Mouse (Mus musculus): ENCODE measurements around the gene Brms1.

Brms1 gene

DNA sequence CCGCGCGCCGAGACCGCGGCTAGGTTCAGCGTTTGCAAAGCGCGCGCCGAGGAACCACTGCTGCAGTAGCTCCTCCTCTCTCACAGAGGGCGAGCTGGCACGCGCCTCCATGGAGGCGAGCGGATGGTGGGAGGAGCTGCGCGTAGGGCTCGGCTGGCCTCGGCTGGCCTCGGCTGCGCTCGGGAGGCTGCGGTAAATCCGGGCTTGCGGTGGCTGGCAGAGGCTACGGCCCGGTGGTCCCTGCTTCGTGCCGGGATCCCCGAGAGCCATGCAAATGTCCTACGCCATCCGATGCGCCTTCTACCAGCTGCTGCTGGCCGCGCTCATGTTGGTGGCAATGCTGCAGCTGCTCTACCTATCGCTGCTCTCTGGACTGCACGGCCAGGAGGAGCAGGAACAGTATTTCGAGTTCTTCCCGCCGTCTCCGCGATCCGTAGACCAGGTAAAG lies 2.4 kb upstream of the Brms1 start, which contains the start of the genes B4gat1 and AC124502.3:
TSS of gene B4gat1 (plus strand) at position 118 of the 448 bp plus-strand sequence.
TSS of gene AC124502.3 (plus strand) at position 183 of the 448 bp plus-strand sequence.
- DNase-seq (ENCODE audit: low spot score in 2 of 2): peak; percentile 85 to 90

GRCm38 (mm10) chr19:5039301-5040114 lies 1.6 kb upstream of the Brms1 start:
- no peak for DNase-seq (ENCODE audit: low spot score in 2 of 2)

- DNase-seq (ENCODE audit: low spot score in 2 of 2): no peak
Measured at GRCm38 (mm10) chr19:5041588-5041987, 434 bp downstream of the Brms1 start.

DNA sequence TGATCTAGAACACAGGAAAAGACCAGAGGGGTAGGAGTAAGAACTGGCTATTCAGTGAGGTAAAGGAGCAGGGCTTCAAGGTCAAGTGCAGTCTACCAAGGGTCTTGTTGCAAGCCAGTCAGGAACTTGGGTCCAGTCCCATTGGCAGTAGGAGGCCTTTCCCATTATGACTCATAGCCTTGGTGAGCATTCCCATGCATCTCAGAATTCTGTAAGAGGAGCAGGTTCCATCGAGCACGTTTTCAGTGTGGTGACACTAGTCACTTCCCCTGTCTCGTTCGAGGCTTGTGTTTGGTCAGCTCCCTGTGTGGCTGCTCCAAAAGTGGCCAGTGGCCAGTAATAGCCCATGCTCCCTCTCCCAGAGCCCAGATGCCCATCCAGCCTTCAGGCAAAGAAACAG lies 4.4 kb downstream of the Brms1 start:
- DNase-seq (ENCODE audit: low spot score in 2 of 2): no peak

GRCm38 (mm10) chr19:5048138-5049056 lies 7.2 kb downstream of the Brms1 start:
- DNase-seq (ENCODE audit: low spot score in 2 of 2): no peak

DNA sequence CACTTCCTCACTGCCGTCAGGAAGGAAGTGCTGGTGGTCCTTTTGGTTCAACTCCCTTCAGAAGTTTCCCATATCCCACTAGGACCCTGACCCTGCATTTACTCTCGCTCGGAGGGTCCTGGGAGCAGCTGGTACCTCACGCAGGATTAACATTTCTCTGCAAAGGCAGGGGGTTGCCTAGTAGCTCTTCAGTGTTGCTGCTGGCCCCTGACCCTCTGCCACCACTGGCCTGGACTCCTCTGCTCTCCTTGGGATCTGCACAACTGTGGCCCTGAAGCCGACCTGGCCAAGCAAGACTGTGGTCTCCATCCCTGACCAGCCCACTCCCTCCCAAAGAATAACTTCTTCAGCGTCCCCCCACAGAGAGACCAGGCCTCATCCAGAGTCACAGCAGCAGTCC lies 8.2 kb downstream of the Brms1 start:
- DNase-seq (ENCODE audit: low spot score in 2 of 2): no peak

GRCm38 (mm10) chr19:5050047-5050905 lies 9.1 kb downstream of the Brms1 start, which contains the start of gene Rin1:
TSS of gene Rin1 (plus strand) at chr19:5050481.
- peak in 1 of 2 experiments; percentile 50 for DNase-seq (ENCODE audit: low spot score in 2 of 2)

DNA sequence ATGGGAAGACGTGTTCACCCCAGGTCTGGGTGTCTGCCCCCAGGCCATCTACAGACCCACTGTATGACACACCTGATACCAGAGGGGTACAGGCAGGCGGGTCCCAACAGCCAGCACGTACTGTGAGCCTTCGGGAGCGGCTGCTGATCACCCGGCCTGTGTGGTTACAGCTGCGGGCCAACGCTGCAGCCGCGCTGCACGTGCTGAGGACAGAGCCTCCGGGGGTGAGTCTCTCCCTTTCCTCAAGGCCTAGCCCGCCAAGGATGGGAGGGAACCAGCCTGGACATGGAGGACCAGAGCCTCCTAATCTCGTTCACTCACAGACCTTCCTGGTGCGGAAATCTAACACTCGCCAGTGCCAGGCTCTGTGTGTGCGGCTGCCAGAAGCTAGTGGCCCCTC lies 9.9 kb downstream of the Brms1 start:
- DNase-seq (ENCODE audit: low spot score in 2 of 2): no peak

DNA sequence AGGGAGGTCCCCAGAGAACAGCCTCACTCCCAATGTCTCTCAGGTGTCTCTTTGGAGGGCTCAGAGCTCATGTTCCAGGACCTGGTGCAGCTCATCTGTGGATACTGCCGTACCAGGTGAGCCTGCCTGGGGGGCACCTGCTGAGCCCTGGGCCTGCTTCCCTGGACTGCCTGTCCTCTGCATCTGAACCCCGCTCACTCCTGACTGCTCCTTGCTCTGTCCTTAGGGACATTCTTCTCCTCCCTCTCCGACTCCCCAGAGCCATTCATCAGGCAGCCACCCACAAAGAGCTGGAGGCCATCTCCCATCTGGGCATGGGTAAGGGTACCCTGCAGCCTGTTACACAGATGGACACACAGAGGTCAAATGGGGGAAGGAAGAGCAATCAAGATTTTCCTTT lies 10.4 kb downstream of the Brms1 start:
- DNase-seq (ENCODE audit: low spot score in 2 of 2): no peak

DNA sequence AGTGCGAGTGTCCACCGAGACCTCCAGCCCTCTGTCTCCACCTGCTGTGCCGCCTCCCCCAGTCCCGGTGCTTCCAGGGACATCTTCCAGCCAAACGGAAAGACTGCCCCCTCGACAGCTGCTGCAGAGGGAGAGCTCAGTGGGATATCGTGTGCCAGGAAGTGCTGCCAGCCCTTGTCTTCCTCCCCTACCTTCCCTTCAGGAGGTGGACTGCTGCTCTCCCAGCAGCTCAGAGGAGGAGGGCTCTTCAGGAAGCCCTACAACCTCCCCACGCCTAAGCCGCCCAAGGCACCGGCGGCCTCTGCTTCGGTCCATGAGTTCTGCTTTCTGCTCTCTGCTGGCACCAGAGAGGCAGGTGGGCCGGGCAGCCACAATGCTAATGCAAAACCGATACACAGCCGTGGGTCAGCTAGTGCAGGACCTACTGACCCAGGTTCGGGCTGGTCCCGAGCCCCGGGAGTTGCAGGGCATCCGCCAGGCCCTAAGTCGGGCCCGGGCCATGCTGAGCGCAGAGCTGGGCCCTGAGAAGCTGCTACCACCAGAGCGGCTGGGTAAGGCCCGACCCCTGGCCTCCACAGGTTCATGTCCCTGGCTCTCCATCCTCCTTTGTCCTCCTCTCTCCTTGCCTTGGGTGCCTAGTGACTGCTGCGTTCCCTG lies 11.1 kb downstream of the Brms1 start:
- DNase-seq (ENCODE audit: low spot score in 2 of 2): no peak

- DNase-seq (ENCODE audit: low spot score in 2 of 2): no peak
Measured at GRCm38 (mm10) chr19:5052853-5053252, 11.7 kb downstream of the Brms1 start.

DNA sequence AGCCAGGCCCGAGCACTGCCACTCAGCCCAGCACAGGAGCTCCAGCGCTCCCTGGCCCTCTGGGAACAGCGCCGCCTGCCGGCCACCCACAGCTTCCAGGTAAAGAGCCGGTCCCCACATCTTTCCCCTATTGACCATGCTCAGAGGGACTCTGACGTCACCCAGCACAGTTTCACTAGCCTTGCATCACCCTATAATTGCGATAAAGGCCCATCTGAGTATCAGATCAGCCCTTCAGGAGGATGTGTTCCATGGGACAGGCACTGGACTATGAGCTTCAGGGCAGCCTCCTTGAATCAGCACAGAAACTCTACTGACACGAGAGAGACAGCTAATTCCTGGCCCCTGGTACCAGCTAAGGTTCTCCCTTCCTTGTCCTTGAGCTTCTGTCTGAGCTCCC lies 12.8 kb downstream of the Brms1 start:
- DNase-seq (ENCODE audit: low spot score in 2 of 2): no peak

DNA sequence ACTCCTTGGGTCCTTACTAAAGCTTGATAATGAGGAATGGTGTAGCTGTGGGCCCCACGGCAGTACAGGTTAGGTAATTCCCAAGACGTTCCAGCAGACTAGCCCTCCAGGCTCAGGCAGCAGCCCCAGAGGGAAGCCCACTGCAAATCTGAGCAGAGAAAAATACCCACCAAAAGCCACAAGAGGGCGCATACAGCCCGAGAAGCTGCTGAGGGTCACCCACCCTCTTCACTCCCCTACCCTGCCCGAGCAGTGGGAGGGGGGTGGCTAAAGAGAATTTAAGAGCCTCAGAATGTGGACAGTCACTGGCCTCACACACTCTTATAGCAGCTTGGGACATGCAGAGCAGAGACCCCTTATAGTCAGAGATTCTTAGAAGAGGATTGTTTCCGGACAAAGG lies 15.1 kb downstream of the Brms1 start:
- DNase-seq (ENCODE audit: low spot score in 2 of 2): no peak

DNA sequence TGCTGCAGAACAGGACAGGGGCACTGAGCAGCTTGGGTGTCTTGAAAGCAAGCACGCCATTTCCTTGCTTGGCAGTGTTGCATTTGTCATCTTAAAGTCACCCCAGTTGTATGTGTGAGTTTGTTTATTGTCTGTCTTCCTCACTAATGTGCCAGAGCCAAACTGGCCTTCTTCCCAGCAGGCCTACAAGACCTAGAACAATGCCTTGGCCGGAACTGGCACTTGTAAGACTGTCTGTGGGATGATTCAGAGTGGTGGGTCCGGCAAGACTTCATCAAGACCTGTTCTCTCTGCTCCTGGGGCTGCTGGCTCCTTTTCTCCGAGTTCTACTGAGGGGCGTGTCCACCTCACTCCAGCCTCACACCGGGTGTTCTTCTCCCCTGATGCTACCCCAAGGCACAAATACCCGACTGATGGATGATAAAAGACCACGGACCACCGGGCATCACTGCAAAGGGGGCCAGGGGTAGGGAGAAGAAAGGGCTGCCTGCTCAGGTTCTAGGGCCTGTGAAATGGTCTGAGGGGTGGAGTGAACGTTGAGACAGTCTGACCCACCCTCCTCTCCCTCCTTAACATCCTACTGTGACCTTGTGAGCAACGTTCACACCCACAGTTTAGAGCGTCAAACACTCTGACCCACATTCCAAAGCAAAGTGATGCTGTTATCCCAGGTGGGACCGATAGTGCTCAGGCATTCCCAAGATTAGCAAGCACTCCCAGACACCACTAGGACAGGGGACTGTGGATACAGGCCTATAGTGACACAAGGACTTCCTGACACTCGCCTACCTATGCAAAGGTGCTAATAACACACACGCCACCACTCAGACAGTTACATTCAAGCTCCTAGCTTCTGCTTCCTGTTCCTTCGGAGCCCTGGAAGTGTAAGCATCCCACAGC lies 17.0 kb downstream of the Brms1 start:
- DNase-seq (ENCODE audit: low spot score in 2 of 2): no peak

GRCm38 (mm10) chr19:5058801-5059771 lies 17.9 kb downstream of the Brms1 start:
- peak in 1 of 2 experiments; percentile 49 for DNase-seq (ENCODE audit: low spot score in 2 of 2)

DNA sequence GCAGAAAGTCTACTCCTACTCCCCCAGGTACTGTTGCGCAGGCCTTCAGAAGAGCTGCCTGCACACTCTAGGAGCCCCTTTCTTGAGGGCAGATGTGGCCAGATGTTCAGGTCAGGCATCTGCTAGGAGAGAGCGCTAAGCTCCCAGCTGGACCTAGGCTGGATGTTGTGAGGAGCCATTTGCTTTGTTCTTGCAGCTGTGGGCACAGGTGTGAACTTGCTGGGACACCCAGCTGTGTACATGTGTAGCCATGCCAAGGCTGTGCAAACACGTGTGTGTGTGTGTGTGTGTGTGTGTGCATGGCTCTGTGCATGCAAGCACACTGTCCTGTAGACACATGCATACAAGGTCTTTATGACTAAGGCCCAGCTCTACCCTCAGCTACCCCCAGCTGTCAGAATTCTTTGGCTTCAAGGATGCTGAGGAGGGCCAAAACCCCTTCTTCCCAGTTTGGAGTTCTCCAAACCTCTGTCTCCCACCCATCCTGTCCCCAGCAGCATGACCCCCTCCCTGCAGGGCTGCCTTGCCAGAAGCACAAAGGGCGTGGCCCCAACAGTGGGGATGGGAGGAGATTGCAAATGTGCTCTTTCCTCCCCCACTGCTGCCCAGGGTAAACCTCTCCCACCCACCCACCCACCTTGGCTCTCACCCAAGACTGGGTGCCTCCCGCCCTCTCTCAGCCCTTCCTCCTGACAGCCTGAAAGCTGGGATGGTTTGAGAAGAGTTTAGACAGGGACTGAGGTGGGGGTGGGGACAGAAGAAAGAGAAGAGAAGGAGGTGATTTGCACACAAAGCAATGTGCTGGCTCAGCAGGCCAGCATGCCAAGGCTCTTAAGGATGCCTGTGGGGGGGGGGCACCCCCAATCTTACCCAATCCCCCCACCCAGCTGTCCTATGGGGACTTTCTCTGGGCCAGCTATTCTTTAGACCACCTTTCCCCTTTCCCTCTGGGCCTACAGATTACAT lies 19.5 kb downstream of the Brms1 start:
- DNase-seq (ENCODE audit: low spot score in 2 of 2): peak in 1 of 2 experiments; percentile 68

DNA sequence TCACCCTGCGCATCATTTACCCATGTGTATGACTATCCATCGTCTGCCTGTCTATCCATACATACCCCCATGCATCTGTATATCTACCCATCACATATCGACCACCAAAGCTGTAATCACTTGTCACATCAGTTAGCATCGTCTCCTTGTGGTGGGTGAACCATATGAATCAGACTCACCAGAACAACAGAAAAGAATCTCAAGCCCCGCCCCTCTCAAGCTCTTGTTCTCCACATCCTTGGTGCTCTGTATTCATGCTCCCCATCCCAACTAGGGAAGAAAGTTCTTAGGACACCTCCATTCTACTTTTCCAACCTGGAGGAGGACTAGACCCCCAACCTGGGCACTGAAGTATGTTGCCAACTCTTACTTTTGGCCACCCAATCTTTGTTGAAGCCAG lies 20.9 kb downstream of the Brms1 start:
- no peak for DNase-seq (ENCODE audit: low spot score in 2 of 2)

All from urinary bladder, postnatal 4 days (tissue).